Mouse (Mus musculus) embryonic facial prominence, embryonic 12.5 days (tissue): Measurements from ENCODE around the gene Mgat4b. TPM values are rescaled to one million over a fixed set of nuclear protein-coding genes. Genes with fewer than 3 reads are reported as not detected.

Source experiments
- microRNA-seq: library from miRNA; unstranded; fragments of <30 nt; microRNA quantifications from one replicate; pipeline ENCODE4, GENCODE M21; 2017
- polyA plus RNA-seq: library from polyadenylated mRNA; unstranded; fragments of >200 nt; fragmentation: Nextera tagmentation; extraction: Ambion mirVana; gene quantifications from 2 replicates; pipeline ENCODE4 v1.2.1, GENCODE M21; 2016

The Mgat4b gene
- polyA plus RNA-seq, 1 experiment from 2014 or later: 38.1 TPM

Small RNA genes lying within 50 kb of the gene (microRNA-seq; reads per million reads assigned to microRNA genes)
- gene Mir6919: 0.54 reads per million

Other genes with a start within 250 kb of the Mgat4b start
- 85.6 and 88.5 TPM in 2 replicates for gene Rnf130, start 185.5 kb upstream of the Mgat4b start, polyA plus RNA-seq
- 50.7 and 51.2 TPM in 2 replicates for gene Tbc1d9b, start 79.5 kb upstream of the Mgat4b start, polyA plus RNA-seq
- 17.8 and 18.6 TPM in 2 replicates for gene Mrnip, start 36.4 kb upstream of the Mgat4b start, polyA plus RNA-seq
- 187 and 192 TPM in 2 replicates for gene Sqstm1, start 63 bp upstream of the Mgat4b start, polyA plus RNA-seq
- 0.62 and 0.74 TPM in 2 replicates for gene Ltc4s, start 27.7 kb downstream of the Mgat4b start, polyA plus RNA-seq
- gene Maml1, start 81.4 kb downstream of the Mgat4b start, polyA plus RNA-seq: 9.2 and 9.7 TPM in 2 replicates
- gene Canx, start 114.8 kb downstream of the Mgat4b start, polyA plus RNA-seq: 287 and 307 TPM in 2 replicates
- 0.46 and 0.73 TPM in 2 replicates for gene Cby3, start 143.6 kb downstream of the Mgat4b start, polyA plus RNA-seq
- gene Hnrnph1, start 166.1 kb downstream of the Mgat4b start, polyA plus RNA-seq: 590 and 605 TPM in 2 replicates
- gene Rufy1, start 220.2 kb downstream of the Mgat4b start, polyA plus RNA-seq: 24.9 and 27.1 TPM in 2 replicates